Mouse (Mus musculus): ENCODE results near the gene Scn8a. TPM values are rescaled to one million over a fixed set of nuclear protein-coding genes. Genes with fewer than 3 reads are reported as not detected.
"Not testable (repeated sequence)": the region's sequence is repeated elsewhere in the genome, so short reads cannot be mapped to it uniquely, and the experiment has no call there.

Gene Scn8a
- 18.1 and 24.4 TPM in 2 replicates for polyA plus RNA-seq (2015; fragmentation: Nextera tagmentation; extraction: Ambion mirVana)

- Histone ChIP-seq H3K36me3 (ENCODE audit: control insufficient read depth, insufficient read depth, low read length) (no peaks in the 10 kb centered on the region), H3K27ac (ENCODE audit: low read length) (peak within 1 kb of the TSS; percentile 88), H3K4me2 (ENCODE audit: low read length) (peak within 1 kb of the TSS; percentile 71), H3K4me3 (ENCODE audit: low read depth, low read length) (peak within 1 kb of the TSS; percentile 91), H3K27me3 (ENCODE audit: control insufficient read depth, insufficient read depth, low read depth, low read length) (peaks cover 6% of the 10 kb centered on the region; the same call in 1 of the 2 replicates), H3K4me1 (ENCODE audit: control insufficient read depth, insufficient read depth, low read length) (peaks cover 28% of the 10 kb centered on the region), H3K9me3 (replicated peaks; ENCODE audit: control insufficient read depth, low read length, poor library complexity, severe bottlenecking) (no peaks in the 10 kb centered on the region; the same call in 1 of the 2 replicates), H3K9ac (ENCODE audit: low read depth, low read length) (peak within 1 kb of the TSS; percentile 73)
- 59% methylated on average over 7 of the region's 7 CpGs for WGBS
- ATAC-seq: 0 out of 2 replicates have a peak, but pooled peaks have one; percentile 5
Observed at GRCm38 (mm10) chr15:100869558-100869957, at the start of gene Scn8a. Scn8a (plus strand) TSS chr15:100869858.

DNA sequence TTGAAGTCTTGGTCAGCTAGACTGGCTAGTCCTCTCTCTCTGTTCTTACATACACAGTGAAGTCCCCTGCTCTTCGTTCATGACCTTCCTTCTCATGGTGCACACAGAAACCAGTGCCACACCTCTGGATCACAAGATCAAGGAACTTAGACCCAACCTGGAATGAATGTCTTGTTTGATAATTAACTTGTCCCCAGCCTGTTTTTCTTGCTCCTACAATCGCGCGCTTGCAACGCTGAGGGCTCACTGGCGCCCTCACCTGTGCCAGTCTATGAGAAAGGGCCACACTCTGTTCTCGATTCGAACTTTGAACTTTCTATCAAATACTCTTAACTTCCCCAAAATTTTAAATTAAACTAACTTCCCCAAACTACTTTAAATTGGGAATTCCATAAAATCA, 47.8 kb upstream of the Scn8a start:
- Histone ChIP-seq H3K4me2 (ENCODE audit: low read length) (no peak overlapping the region), H3K9ac (ENCODE audit: low read depth, low read length) (no peak overlapping the region), H3K4me1 (ENCODE audit: control insufficient read depth, insufficient read depth, low read length) (peaks cover 6% of the 10 kb centered on the region; the same call in 1 of the 2 replicates), H3K9me3 (replicated peaks; ENCODE audit: control insufficient read depth, low read length, poor library complexity, severe bottlenecking) (no peaks in the 10 kb centered on the region), H3K36me3 (ENCODE audit: control insufficient read depth, insufficient read depth, low read length) (peaks cover 13% of the 10 kb centered on the region; the same call in 1 of the 2 replicates), H3K4me3 (ENCODE audit: low read depth, low read length) (no peak overlapping the region), H3K27ac (ENCODE audit: low read length) (no peak overlapping the region), H3K27me3 (ENCODE audit: control insufficient read depth, insufficient read depth, low read depth, low read length) (no peaks in the 10 kb centered on the region; the same call in none of the 2 replicates)
- WGBS: 63% methylated on average over 8 of the region's 8 CpGs
- no peak for ATAC-seq

GRCm38 (mm10) chr15:100822370-100822769, 47.3 kb upstream of the Scn8a start:
- 70% methylated on average over 4 of the region's 4 CpGs for WGBS
- not testable (repeated sequence) for H3K4me3 ChIP-seq (ENCODE audit: low read depth, low read length); ATAC-seq; H3K9me3 ChIP-seq (replicated peaks; ENCODE audit: control insufficient read depth, low read length, poor library complexity, severe bottlenecking); H3K4me1 ChIP-seq (ENCODE audit: control insufficient read depth, insufficient read depth, low read length); H3K27ac ChIP-seq (ENCODE audit: low read length); H3K4me2 ChIP-seq (ENCODE audit: low read length); H3K27me3 ChIP-seq (ENCODE audit: control insufficient read depth, insufficient read depth, low read depth, low read length); H3K9ac ChIP-seq (ENCODE audit: low read depth, low read length)
- peaks cover 10% of the 10 kb centered on the region; the same call in 1 of the 2 replicates for H3K36me3 ChIP-seq (ENCODE audit: control insufficient read depth, insufficient read depth, low read length)

GRCm38 (mm10) chr15:100825249-100825856, 44.3 kb upstream of the Scn8a start:
- H3K27ac ChIP-seq (ENCODE audit: low read length): no peak overlapping the region
- H3K9ac ChIP-seq (ENCODE audit: low read depth, low read length): peak overlapping the region; percentile 45
- peak overlapping the region; percentile 35 for H3K4me3 ChIP-seq (ENCODE audit: low read depth, low read length)
- no peaks in the 10 kb centered on the region for H3K36me3 ChIP-seq (ENCODE audit: control insufficient read depth, insufficient read depth, low read length)
- peak overlapping the region; percentile 65 for H3K4me2 ChIP-seq (ENCODE audit: low read length)
- H3K27me3 ChIP-seq (ENCODE audit: control insufficient read depth, insufficient read depth, low read depth, low read length): no peaks in the 10 kb centered on the region; the same call in 1 of the 2 replicates
- WGBS: 17% methylated on average over 18 of the region's 26 CpGs
- H3K9me3 ChIP-seq (replicated peaks; ENCODE audit: control insufficient read depth, low read length, poor library complexity, severe bottlenecking): no peaks in the 10 kb centered on the region
- H3K4me1 ChIP-seq (ENCODE audit: control insufficient read depth, insufficient read depth, low read length): peaks cover 6% of the 10 kb centered on the region; the same call in 1 of the 2 replicates
- ATAC-seq: peak; percentile 78

DNA sequence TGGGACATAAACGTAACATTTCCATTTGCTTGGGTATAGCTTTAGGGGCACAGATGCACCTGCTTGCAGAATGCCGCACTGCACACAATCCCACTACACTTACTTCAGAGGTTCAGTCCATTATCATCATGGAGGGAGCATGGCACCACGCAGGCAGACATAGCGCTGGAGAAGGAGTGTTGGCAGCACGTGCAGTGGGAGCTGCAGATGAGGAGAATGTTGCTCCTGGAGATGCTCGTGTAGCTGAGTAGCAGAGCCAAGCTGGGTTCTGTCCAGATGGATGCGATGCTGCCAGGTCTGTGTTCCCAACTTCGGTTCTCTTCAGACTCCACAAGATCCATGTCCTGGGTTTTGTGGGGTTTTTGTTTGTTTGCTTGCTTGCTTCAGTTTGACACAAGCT, 43.6 kb upstream of the Scn8a start:
- no peak overlapping the region for H3K4me2 ChIP-seq (ENCODE audit: low read length)
- WGBS: 84% methylated on average over 8 of the region's 8 CpGs
- H3K9ac ChIP-seq (ENCODE audit: low read depth, low read length): no peak overlapping the region

GRCm38 (mm10) chr15:100829775-100830174, 39.9 kb upstream of the Scn8a start:
- Histone ChIP-seq H3K27ac (ENCODE audit: low read length) (no peak overlapping the region), H3K36me3 (ENCODE audit: control insufficient read depth, insufficient read depth, low read length) (no peaks in the 10 kb centered on the region), H3K4me1 (ENCODE audit: control insufficient read depth, insufficient read depth, low read length) (peaks cover 6% of the 10 kb centered on the region; the same call in 1 of the 2 replicates), H3K4me2 (ENCODE audit: low read length) (no peak overlapping the region), H3K27me3 (ENCODE audit: control insufficient read depth, insufficient read depth, low read depth, low read length) (no peaks in the 10 kb centered on the region), H3K4me3 (ENCODE audit: low read depth, low read length) (no peak overlapping the region), H3K9ac (ENCODE audit: low read depth, low read length) (no peak overlapping the region), H3K9me3 (replicated peaks; ENCODE audit: control insufficient read depth, low read length, poor library complexity, severe bottlenecking) (no peaks in the 10 kb centered on the region; the same call in 1 of the 2 replicates)
- 81% methylated on average over 9 of the region's 9 CpGs for WGBS
- no peak for ATAC-seq

More for the DNA sequence above, 43.6 kb upstream of the Scn8a start:
- Histone ChIP-seq H3K36me3 (ENCODE audit: control insufficient read depth, insufficient read depth, low read length) (no peaks in the 10 kb centered on the region), H3K4me3 (ENCODE audit: low read depth, low read length) (no peak overlapping the region), H3K9me3 (replicated peaks; ENCODE audit: control insufficient read depth, low read length, poor library complexity, severe bottlenecking) (no peaks in the 10 kb centered on the region; the same call in 1 of the 2 replicates), H3K4me1 (ENCODE audit: control insufficient read depth, insufficient read depth, low read length) (peaks cover 6% of the 10 kb centered on the region; the same call in 1 of the 2 replicates), H3K27ac (ENCODE audit: low read length) (no peak overlapping the region), H3K27me3 (ENCODE audit: control insufficient read depth, insufficient read depth, low read depth, low read length) (no peaks in the 10 kb centered on the region; the same call in 1 of the 2 replicates)
- no peak for ATAC-seq

DNA sequence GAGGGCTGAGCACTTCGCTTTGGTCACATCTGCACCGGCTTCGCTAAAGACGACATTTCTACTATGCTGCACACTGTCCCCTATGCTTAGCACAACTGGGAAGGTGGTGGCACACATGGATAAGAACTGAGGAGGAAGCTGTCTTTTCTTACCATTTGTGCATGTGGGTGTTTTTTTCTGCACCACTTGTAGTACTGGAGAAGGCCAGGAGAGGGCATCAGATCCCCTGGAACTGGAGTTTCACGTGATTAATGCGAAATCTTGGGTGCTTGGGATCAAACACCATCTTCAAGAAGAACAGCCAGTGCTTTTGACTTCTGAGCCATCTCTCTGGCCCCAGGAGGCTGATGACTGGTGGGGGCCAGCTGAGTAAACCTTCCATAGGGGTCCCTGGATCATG, 39.0 kb upstream of the Scn8a start:
- 56% methylated on average over 6 of the region's 6 CpGs for WGBS
- Histone ChIP-seq H3K9me3 (replicated peaks; ENCODE audit: control insufficient read depth, low read length, poor library complexity, severe bottlenecking) (no peaks in the 10 kb centered on the region; the same call in 1 of the 2 replicates), H3K27ac (ENCODE audit: low read length) (no peak overlapping the region), H3K27me3 (ENCODE audit: control insufficient read depth, insufficient read depth, low read depth, low read length) (no peaks in the 10 kb centered on the region), H3K4me1 (ENCODE audit: control insufficient read depth, insufficient read depth, low read length) (no peaks in the 10 kb centered on the region; the same call in 1 of the 2 replicates), H3K9ac (ENCODE audit: low read depth, low read length) (no peak overlapping the region), H3K4me2 (ENCODE audit: low read length) (no peak overlapping the region), H3K4me3 (ENCODE audit: low read depth, low read length) (no peak overlapping the region), H3K36me3 (ENCODE audit: control insufficient read depth, insufficient read depth, low read length) (no peaks in the 10 kb centered on the region)
- no peak for ATAC-seq

- H3K4me3 ChIP-seq (ENCODE audit: low read depth, low read length): no peak overlapping the region
- no peaks in the 10 kb centered on the region for H3K27me3 ChIP-seq (ENCODE audit: control insufficient read depth, insufficient read depth, low read depth, low read length)
- no peak for ATAC-seq
- 80% methylated on average over 8 of the region's 8 CpGs for WGBS
- no peaks in the 10 kb centered on the region for H3K36me3 ChIP-seq (ENCODE audit: control insufficient read depth, insufficient read depth, low read length)
- H3K9ac ChIP-seq (ENCODE audit: low read depth, low read length): no peak overlapping the region
- H3K4me2 ChIP-seq (ENCODE audit: low read length): no peak overlapping the region
- no peaks in the 10 kb centered on the region for H3K4me1 ChIP-seq (ENCODE audit: control insufficient read depth, insufficient read depth, low read length)
- no peak overlapping the region for H3K27ac ChIP-seq (ENCODE audit: low read length)
- H3K9me3 ChIP-seq (replicated peaks; ENCODE audit: control insufficient read depth, low read length, poor library complexity, severe bottlenecking): no peaks in the 10 kb centered on the region; the same call in 1 of the 2 replicates
Observed at GRCm38 (mm10) chr15:100832144-100832543, 37.5 kb upstream of the Scn8a start.

- whole genome bisulfite sequencing: 25% methylated on average over 7 of the region's 7 CpGs
- Histone ChIP-seq H3K9ac (ENCODE audit: low read depth, low read length) (no peak overlapping the region), H3K36me3 (ENCODE audit: control insufficient read depth, insufficient read depth, low read length) (no peaks in the 10 kb centered on the region), H3K27me3 (ENCODE audit: control insufficient read depth, insufficient read depth, low read depth, low read length) (no peaks in the 10 kb centered on the region), H3K4me2 (ENCODE audit: low read length) (no peak overlapping the region), H3K4me3 (ENCODE audit: low read depth, low read length) (no peak overlapping the region), H3K4me1 (ENCODE audit: control insufficient read depth, insufficient read depth, low read length) (no peaks in the 10 kb centered on the region), H3K27ac (ENCODE audit: low read length) (no peak overlapping the region), H3K9me3 (replicated peaks; ENCODE audit: control insufficient read depth, low read length, poor library complexity, severe bottlenecking) (no peaks in the 10 kb centered on the region; the same call in 1 of the 2 replicates)
- no peak for ATAC-seq
Observed at GRCm38 (mm10) chr15:100832784-100833183, 36.9 kb upstream of the Scn8a start.

All from midbrain, embryonic 16.5 days (tissue).